Mouse (Mus musculus): ENCODE measurements around the gene Ubald1.

GRCm38 (mm10) chr16:4912074-4912648 lies 32.0 kb upstream of the Ubald1 start:
- no peak for TF ChIP-seq CTCF (IDR thresholded peaks at IDR 0.05; ENCODE audit: insufficient read depth, low read length)
- no peak for TF ChIP-seq POLR2A (IDR thresholded peaks at IDR 0.05; ENCODE audit: borderline replicate concordance, extremely low read depth, low read depth, low read length)
